Mouse (Mus musculus): Measurements from ENCODE around the gene Appl1.
"Not testable (repeated sequence)": the region's sequence is repeated elsewhere in the genome, so short reads cannot be mapped to it uniquely, and the experiment has no call there.

The Appl1 gene

DNA sequence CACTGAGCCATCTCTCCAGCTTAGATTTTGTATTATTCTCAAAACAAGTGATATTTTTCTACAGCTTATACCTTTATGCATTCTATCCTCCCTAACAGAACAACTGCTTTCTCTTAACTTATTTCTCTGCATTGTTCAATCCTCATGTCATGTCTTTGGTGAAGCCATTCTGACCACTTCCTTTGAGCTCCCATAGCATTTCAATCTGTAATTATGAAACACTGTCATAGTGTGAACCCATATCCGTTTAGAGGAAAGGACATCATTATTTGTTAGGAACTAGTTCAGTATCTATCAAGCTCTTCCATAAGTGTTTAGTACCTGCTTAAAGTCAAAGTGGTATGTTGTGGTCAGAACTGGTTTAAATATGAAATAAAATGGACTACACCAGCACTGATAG lies 10.5 kb downstream of the Appl1 start:
- DNase-seq, result no peak

DNA sequence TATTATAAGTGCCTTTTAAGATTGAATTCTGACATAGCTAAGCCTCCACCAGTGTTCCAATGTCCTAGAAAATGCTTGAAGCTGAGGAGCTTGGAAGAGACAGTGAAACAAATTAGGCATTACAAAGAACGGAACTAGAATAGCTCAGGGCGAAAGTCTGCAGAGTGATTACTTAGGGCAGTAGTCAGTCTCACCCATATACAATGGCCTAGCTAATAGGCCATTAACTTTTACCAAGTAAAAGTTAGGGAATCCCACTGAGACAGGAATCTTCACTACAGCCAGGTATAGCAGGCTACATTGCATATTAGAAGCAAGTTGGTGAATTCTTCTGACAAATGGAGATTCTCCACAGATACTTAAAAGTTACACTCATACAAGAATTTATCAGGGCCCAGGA lies 14.9 kb downstream of the Appl1 start:
- not testable (repeated sequence) for DNase-seq

DNA sequence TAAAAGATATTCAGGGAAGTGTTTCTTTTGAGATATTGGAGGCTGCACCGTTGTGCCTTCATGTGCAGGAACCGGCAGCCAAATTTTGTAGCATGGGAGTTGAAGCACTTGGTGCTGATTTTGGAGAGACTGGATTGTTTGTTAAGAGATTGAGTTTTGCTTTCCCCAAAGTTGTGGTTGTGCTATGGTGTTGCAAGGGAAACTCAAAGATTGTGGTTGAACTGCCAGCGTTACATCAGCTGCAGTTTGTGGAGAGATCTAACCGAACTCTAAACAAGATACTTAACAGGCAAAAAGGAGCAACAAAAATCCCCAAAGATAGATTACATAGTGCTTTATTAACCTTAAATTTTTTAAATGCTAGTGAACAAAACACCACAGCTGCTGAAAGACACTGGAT lies 35.5 kb downstream of the Appl1 start:
- no peak for DNase-seq

DNA sequence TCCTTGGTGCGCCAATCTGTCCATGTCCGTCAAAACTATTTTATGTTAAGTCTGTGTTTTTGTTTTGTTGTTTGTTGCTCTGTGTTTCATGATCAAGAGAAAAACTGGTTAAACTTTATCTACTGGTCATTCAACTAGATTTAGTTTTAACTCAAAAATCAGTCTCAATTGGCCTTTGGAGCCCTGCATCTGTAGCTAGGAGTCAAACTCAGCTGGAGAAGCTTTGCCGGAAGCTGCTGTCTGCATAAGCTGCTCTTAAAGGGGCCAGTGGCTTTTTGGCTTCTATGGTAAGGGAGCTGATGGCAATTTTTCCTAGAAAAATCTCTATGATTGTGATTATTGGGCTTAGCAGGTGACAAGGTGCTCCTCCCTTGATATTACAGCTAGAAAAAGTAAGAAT lies 36.1 kb downstream of the Appl1 start:
- no peak for DNase-seq

DNA sequence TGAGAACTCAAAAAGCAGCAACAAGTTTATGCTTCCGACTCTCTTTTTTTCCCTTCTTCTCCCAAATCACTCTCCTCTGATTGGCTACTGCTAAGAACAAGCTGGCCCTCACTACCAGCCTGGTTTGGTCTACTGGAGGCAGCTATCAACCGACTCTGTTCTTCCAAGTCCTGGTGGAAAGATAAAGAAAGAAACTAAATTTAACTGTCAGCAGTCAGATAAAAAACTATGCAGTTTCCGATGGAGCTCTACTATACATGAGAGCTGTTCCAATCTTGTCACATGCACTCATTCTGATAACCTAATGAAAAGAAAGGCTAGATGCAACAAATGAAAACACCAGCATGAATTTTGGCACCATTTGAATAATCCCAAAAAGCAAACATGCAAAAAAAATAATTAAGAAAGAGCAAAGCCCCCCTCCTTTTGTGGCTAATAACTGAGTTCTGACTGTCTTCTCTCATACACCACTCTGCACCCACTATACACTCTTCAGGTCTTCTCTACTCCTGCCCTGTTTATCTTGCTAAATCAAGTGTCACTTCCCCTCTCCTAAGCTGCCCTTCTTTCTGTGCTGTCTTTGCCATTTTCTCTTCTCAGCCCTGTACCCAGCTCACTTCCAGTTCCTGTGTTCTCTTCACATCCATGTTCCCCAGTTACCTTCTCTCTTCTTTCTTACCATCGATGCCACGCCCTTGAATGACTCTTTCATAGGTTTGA lies 47.2 kb downstream of the Appl1 start:
- DNase-seq, result no peak

DNA sequence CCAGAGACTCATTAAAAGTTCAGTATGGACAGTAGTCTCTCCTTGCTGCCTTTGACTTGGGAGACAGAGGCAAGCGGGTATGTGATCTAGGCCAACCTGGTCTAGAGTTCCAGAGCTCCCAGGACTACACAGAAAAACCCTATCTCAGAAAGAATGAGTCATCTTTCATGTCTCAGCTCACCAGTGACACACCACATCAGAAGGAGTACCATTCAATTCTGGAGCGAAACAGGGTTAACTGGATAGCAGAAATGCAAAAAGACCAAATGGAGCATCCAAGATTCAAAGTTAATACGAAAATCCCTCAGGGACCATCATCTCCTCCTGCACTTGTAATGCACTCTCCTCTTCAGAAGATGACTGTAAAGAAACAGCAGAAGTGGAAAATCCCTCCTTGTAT lies 51.7 kb downstream of the Appl1 start:
- DNase-seq, result no peak

DNA sequence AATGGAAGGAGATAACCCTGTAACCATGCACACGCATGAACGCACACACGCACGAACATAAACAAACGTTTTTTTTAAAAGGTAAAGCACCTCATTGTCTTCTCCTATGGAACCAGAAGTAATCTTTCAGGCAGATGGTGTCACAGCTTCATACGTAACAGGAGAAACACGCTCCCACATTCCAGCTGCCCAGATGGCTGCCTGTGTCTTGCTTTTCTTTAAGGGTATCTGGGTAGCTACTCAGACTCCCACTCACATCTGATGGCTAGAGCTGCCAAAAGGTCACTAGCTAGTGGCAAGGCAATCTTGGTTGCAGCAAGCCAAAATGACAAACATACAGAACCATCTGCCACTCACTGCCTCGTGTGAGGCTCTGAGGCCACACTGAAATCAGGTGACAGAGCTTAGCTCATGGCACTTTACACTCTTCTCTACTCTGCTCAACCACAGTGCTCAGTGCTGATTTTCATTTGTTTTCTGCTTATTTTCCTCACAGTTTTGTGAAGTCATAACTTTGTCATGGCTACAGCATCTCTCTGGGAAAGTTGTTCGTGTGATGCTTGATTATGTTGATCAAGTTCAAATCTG lies 57.3 kb downstream of the Appl1 start:
- DNase-seq, result no peak

DNA sequence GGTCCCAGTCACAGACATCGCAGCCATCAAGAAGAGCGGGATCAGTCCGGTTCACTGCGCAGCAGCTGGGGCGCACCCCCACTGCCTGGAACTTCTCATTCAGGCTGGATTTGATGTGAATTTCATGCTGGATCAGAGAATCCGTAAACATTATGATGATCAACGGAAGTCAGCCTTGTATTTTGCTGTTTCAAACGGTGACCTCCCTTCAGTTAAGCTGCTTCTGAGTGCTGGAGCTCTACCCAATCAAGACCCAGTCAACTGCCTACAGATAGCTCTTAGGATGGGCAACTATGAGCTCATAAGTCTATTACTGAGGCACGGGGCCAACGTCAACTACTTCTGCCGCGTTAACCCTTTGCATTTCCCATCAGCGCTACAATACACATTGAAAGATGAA lies 59.2 kb downstream of the Appl1 start:
- no peak for DNase-seq

DNA sequence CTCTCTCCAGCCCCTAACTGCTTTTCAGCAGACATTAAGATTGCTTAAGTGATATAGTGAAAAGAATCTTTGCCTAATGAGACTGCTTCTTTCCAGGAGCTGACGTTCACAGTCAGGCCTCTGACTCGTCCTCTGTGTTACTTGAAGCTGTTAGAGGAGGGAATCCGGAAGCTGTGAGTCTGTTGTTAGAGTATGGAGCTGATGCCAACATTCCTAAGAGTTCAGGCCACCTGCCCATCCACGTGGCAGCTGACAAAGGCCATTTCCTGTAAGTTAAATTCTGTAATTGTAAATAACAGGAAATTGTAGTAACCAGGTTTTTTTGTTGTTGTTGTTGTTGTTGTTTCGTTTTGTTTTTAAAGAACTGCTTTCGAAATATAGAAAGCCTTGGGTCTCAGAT lies 59.8 kb downstream of the Appl1 start:
- no peak for DNase-seq

DNA sequence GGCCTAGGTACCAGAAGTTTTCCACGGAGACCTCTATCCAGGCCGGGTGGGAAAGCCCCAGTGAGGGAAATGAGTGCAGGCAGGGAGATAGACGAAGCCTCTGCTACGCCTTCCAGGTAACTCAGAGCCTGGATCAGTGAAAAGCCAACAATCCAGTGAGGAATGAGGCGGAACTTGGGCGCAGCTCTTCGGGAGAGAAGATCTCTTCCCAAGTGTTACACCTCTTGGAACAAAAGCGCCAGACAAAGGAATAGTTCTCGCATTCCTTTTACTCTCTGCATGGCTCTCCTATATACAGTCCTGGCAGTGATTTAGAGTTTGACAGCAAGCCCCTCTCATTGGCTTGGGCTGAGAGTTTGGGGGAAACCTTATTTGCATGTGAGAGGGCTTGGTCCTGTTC lies 60.6 kb downstream of the Appl1 start:
- DNase-seq, result not testable (repeated sequence)

DNA sequence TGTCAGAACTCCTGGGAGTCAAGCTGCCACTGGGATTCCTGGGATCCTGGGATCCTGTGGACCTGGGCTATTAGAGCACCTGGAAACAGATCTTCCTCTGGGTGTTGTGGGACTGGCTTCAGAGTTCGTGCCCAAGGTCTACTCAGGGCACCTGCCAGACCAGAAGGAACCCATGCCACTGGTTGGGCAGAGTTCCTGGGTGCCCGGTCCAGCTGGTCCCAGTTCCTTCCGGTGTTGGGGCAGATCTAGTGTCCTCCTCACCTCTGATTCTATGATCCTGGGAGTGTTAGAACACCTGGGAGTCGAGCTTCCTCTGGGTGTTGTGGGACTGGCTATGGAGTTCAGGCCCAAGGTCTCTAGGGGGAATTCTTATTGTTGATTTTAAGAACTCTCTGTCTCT lies 63.6 kb downstream of the Appl1 start:
- DNase-seq, result no peak

DNA sequence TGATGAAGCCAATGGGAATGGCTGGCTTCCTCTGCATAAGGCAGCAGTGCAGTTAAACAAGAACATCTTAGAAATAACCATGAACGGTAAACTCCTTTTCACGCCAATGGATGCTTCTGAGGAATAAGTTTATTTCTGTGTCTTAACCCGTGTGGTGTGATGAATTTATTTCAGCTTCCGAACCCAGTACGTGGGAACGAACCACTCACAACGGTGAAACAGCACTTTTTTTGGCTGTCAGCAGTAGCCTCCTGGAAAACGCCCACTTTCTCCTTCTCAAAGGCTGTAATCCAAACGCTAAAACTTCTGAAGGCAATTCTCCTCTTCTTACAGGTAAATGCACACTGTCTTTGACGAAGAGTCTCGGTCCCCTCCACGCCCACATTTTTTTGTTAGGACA lies 70.1 kb downstream of the Appl1 start:
- no peak for DNase-seq

DNA sequence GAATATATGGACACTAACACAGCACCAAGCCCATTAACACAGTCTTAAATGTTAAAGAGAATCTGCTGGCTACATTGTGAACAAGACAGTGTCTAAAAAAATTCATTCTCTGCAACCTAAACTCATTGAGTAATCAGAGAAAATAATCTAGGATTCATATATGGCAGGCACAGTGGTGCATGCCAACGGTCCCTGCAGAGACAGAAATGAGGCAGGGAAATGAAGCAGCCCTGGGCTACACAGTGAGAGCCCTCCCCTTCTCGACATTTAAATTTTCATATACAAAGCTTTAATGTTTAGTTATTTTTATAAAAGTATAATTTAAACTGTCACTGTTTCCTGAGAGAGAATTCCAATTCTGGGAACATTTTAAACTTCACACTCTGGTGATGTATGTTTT lies 71.5 kb downstream of the Appl1 start:
- no peak for DNase-seq

DNA sequence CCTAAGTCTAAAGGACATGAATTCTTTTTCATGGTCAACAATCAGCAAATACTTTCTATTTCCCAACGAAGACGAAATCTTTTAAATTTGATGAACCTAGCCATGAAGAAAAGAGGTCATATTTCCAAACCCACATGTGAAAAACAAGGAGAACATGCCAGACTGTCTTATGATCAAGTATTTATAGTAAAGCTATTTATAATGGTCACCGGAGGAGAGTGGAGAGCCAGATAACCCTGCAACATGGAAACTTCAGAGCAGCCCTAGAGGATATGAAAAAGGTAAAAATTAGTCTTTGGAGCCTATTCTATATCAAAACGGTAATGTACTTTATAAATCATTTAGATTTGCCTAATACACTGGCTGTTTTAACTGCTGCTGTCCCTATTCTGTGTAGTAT lies 76.6 kb downstream of the Appl1 start, which contains the start of gene Asb14:
Asb14 (plus strand) TSS at position 166 of the 400 bp plus-strand sequence.
- no peak for DNase-seq

DNA sequence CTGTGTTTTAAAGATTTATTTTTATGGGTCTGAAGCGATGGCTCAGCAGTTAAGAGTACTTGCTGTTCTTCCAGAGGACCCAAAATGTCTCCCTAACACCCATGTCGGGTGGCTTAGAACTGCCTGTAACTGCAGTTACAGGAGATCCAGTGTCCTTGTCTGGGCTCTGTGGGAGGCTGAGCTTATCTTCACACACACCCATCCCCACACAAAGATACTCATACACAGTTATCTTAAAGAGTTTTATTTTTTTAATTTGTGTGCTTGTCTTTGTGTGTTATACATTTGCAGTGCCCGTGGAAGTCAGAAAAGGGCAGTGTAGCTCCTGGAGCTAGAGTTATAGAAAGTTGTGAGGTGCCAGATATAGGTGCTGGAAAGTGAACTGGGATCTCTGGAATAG lies 80.3 kb downstream of the Appl1 start:
- no peak for DNase-seq

DNA sequence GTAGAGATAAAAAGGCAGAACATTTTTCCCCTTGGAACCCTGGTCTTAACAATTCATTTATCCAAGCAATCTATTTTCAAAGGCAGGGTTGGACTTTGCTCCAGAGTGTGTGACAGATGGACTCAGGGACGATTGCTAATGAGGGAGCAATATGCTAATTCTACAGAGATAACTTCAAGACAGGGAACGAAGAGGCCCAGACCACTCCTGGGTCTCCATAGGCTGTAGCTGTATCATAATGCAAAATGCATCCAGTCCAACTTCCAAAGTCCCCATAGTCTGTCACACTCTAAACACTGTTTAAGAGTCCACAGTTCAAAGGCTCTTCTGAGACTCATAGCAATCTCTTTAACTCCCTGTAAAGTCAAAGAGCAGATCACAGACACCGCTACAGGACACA lies 83.8 kb downstream of the Appl1 start:
- DNase-seq, result no peak

DNA sequence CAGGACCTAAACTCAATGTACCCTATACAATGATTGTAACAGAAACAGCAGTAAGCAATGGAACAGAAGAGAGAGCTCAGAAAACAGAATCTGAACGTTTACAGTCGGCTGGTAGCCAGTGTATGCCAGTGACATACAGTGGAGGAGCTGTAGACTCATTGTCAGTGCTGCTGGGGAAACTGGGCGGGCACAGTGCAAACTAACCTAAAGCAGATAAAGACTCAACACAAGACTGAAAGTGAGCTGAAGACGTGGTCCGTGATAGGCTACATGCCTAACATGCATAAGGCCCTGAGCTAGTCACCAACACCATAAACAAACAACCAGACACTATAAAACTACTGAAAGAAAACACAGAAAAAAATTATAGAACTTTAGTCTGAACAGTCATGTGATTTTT lies 89.3 kb downstream of the Appl1 start:
- no peak for DNase-seq

DNA sequence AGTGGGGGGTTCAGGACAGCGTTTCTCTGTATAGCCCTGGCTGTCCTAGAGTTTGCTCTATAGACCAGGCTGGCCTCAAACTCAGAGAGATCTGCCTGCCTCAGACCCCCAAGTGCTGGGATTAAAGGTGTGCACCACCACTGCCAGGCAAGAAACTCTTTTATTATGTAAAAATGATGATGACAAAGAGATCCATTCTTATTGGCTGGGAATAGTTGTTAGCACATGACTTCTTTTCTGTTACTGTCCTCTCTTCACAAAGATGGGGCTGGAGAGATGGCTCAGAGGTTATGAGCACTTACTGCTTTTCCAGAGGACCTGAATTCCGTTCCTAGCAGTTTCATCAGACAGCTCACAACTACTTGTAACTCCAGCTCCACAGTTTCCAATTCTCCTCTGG lies 91.1 kb downstream of the Appl1 start:
- no peak for DNase-seq

DNA sequence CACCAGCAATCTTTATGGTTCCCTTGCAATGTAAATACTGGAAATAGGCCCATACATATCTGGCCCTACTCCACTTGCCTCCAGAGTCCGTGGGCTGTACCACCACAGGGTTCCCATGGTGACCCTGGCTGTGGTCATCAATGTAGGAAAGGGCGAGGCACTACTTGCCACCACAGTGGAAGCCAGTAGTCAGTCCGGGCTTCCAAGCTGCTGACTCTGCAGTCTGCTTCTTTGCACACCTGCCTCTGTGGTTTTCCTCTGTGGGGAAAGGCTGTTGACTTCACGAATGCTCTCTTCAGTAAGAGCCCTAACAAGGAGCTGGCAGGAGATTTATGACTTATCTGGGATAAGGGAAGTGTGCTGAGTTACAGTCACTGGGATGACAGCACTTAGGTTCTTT lies 92.3 kb downstream of the Appl1 start:
- no peak for DNase-seq
